Mouse (Mus musculus): Measurements from ENCODE around the gene Stx18. TPM values are rescaled to one million over a fixed set of nuclear protein-coding genes. Genes with fewer than 3 reads are reported as not detected.

Gene Stx18
- polyA plus RNA-seq, 1 experiment = 50.4 TPM

- TF ChIP-seq CTCF (IDR thresholded peaks at IDR 0.05; ENCODE audit: extremely low read depth, insufficient read depth, low read length) (no peak), POLR2A (IDR thresholded peaks at IDR 0.05; ENCODE audit: extremely low read depth, insufficient read depth, low read length) (no peak)
- Histone ChIP-seq H3K27ac (ENCODE audit: insufficient read depth, low read length) (no peak overlapping the region), H3K4me1 (ENCODE audit: control insufficient read depth, insufficient read depth, low read length) (no peaks in the 10 kb centered on the region; the same call in 1 of the 2 replicates), H3K4me3 (ENCODE audit: insufficient read depth, low read length) (no peak overlapping the region)
These were observed 52.0 kb downstream of the Stx18 start for GRCm38 (mm10) chr5:38090581-38090980.

- H3K4me1 ChIP-seq (ENCODE audit: control insufficient read depth, insufficient read depth, low read length) = no peaks in the 10 kb centered on the region; the same call in 1 of the 2 replicates
- no peak overlapping the region for H3K4me3 ChIP-seq (ENCODE audit: insufficient read depth, low read length)
- no peak for TF ChIP-seq POLR2A (IDR thresholded peaks at IDR 0.05; ENCODE audit: extremely low read depth, insufficient read depth, low read length)
- TF ChIP-seq CTCF (IDR thresholded peaks at IDR 0.05; ENCODE audit: extremely low read depth, insufficient read depth, low read length) = peak; percentile 58; the same call in 1 of the 2 replicates
- H3K27ac ChIP-seq (ENCODE audit: insufficient read depth, low read length) = no peak overlapping the region
These were observed 52.8 kb downstream of the Stx18 start for GRCm38 (mm10) chr5:38091046-38091965.

- Histone ChIP-seq H3K27ac (ENCODE audit: insufficient read depth, low read length) (no peak overlapping the region), H3K4me1 (ENCODE audit: control insufficient read depth, insufficient read depth, low read length) (no peaks in the 10 kb centered on the region; the same call in 1 of the 2 replicates), H3K4me3 (ENCODE audit: insufficient read depth, low read length) (no peak overlapping the region)
- no peak for TF ChIP-seq POLR2A (IDR thresholded peaks at IDR 0.05; ENCODE audit: extremely low read depth, insufficient read depth, low read length)
- no peak for TF ChIP-seq CTCF (IDR thresholded peaks at IDR 0.05; ENCODE audit: extremely low read depth, insufficient read depth, low read length)
These were observed 53.4 kb downstream of the Stx18 start for GRCm38 (mm10) chr5:38091966-38092304.

GRCm38 (mm10) chr5:38094331-38094730, 55.8 kb downstream of the Stx18 start:
- no peak overlapping the region for H3K27ac ChIP-seq (ENCODE audit: insufficient read depth, low read length)
- TF ChIP-seq CTCF (IDR thresholded peaks at IDR 0.05; ENCODE audit: extremely low read depth, insufficient read depth, low read length) (no peak), POLR2A (IDR thresholded peaks at IDR 0.05; ENCODE audit: extremely low read depth, insufficient read depth, low read length) (no peak)
- no peaks in the 10 kb centered on the region; the same call in 1 of the 2 replicates for H3K4me1 ChIP-seq (ENCODE audit: control insufficient read depth, insufficient read depth, low read length)
- H3K4me3 ChIP-seq (ENCODE audit: insufficient read depth, low read length) = no peak overlapping the region

GRCm38 (mm10) chr5:38097501-38098093, 59.1 kb downstream of the Stx18 start:
- Histone ChIP-seq H3K4me3 (ENCODE audit: insufficient read depth, low read length) (no peak overlapping the region), H3K4me1 (ENCODE audit: control insufficient read depth, insufficient read depth, low read length) (no peaks in the 10 kb centered on the region; the same call in 1 of the 2 replicates), H3K27ac (ENCODE audit: insufficient read depth, low read length) (no peak overlapping the region)
- TF ChIP-seq CTCF (IDR thresholded peaks at IDR 0.05; ENCODE audit: extremely low read depth, insufficient read depth, low read length) (peak; percentile 34; the same call in 1 of the 2 replicates), POLR2A (IDR thresholded peaks at IDR 0.05; ENCODE audit: extremely low read depth, insufficient read depth, low read length) (no peak)

- no peak overlapping the region for H3K4me3 ChIP-seq (ENCODE audit: insufficient read depth, low read length)
- H3K27ac ChIP-seq (ENCODE audit: insufficient read depth, low read length) = no peak overlapping the region
- TF ChIP-seq POLR2A (IDR thresholded peaks at IDR 0.05; ENCODE audit: extremely low read depth, insufficient read depth, low read length) (no peak), CTCF (IDR thresholded peaks at IDR 0.05; ENCODE audit: extremely low read depth, insufficient read depth, low read length) (no peak)
- H3K4me1 ChIP-seq (ENCODE audit: control insufficient read depth, insufficient read depth, low read length) = no peaks in the 10 kb centered on the region; the same call in 1 of the 2 replicates
These were observed 60.7 kb downstream of the Stx18 start for GRCm38 (mm10) chr5:38099139-38099676.

GRCm38 (mm10) chr5:38102945-38103344, 64.4 kb downstream of the Stx18 start:
- H3K4me3 ChIP-seq (ENCODE audit: insufficient read depth, low read length) = no peak overlapping the region
- no peaks in the 10 kb centered on the region; the same call in 1 of the 2 replicates for H3K4me1 ChIP-seq (ENCODE audit: control insufficient read depth, insufficient read depth, low read length)
- TF ChIP-seq CTCF (IDR thresholded peaks at IDR 0.05; ENCODE audit: extremely low read depth, insufficient read depth, low read length) (no peak), POLR2A (IDR thresholded peaks at IDR 0.05; ENCODE audit: extremely low read depth, insufficient read depth, low read length) (no peak)
- no peak overlapping the region for H3K27ac ChIP-seq (ENCODE audit: insufficient read depth, low read length)

- TF ChIP-seq POLR2A (IDR thresholded peaks at IDR 0.05; ENCODE audit: extremely low read depth, insufficient read depth, low read length) = no peak
- TF ChIP-seq CTCF (IDR thresholded peaks at IDR 0.05; ENCODE audit: extremely low read depth, insufficient read depth, low read length) = no peak
- Histone ChIP-seq H3K4me1 (ENCODE audit: control insufficient read depth, insufficient read depth, low read length) (no peaks in the 10 kb centered on the region), H3K27ac (ENCODE audit: insufficient read depth, low read length) (no peak overlapping the region), H3K4me3 (ENCODE audit: insufficient read depth, low read length) (no peak overlapping the region)
These were observed 67.6 kb downstream of the Stx18 start for GRCm38 (mm10) chr5:38106080-38106697.

- TF ChIP-seq POLR2A (IDR thresholded peaks at IDR 0.05; ENCODE audit: extremely low read depth, insufficient read depth, low read length) (no peak), CTCF (IDR thresholded peaks at IDR 0.05; ENCODE audit: extremely low read depth, insufficient read depth, low read length) (no peak)
- Histone ChIP-seq H3K27ac (ENCODE audit: insufficient read depth, low read length) (no peak overlapping the region), H3K4me1 (ENCODE audit: control insufficient read depth, insufficient read depth, low read length) (no peaks in the 10 kb centered on the region; the same call in 1 of the 2 replicates), H3K4me3 (ENCODE audit: insufficient read depth, low read length) (no peak overlapping the region)
These were observed 68.3 kb downstream of the Stx18 start for GRCm38 (mm10) chr5:38106807-38107206.

All from cortical plate, adult 2 months (tissue).